Mouse (Mus musculus): Measurements from ENCODE around the gene Tmem132c.

- TF ChIP-seq POLR2A (IDR thresholded peaks at IDR 0.05; ENCODE audit: borderline replicate concordance, extremely low read depth, low read depth, low read length): no peak
- no peak for TF ChIP-seq CTCF (IDR thresholded peaks at IDR 0.05; ENCODE audit: insufficient read depth, low read length)
These were observed 132.6 kb downstream of the Tmem132c start for GRCm38 (mm10) chr5:127374251-127374650.
